ENCODE assay signal across 18 mouse cellular contexts in the genomic region with DNA sequence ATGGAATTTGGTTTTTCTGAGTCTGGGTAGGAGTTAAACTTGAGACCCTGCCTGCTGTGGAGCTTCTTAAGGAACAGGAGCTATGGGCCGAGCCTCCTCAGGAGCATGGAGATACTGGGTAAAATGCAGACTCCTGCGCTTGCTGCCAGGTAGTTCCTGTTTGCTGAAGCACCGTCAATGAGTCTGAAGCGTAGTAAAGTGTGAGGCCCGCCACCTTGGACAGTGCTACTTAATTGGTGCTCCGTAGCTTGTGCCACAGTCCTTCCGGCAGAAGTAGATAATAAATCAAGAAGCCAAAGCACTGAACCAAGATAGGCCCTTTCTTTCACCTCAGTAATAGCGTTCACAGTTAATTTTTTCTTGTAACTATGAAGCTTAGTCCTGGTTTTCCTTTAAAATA.
DNase-seq lines count a peak whose midpoint lies in the region; ATAC-seq and TF ChIP-seq lines count a peak whose summit lies in the region.
"Had no signal": no experiment of that assay in that cellular context is flagged by ENCODE, and none has a peak within 500 bp of the region (broad histone marks: within the 10 kb centered on the region; RNA-seq: fewer than 3 reads in every experiment).

No protein-coding gene starts in this region.

- H3K27ac ChIP-seq in kidney, adult 2 months (ENCODE audit: insufficient read depth, low read depth, low read length) = no peak overlapping the region
- H3K27ac ChIP-seq in liver, embryonic 13.5 days = no peak overlapping the region
- H3K27ac ChIP-seq in liver, postnatal 0 days (ENCODE audit: low read depth) = no peak overlapping the region
- H3K27ac ChIP-seq in intestine, embryonic 15.5 days = no peak overlapping the region
- H3K27ac ChIP-seq: embryonic facial prominence, embryonic 15.5 days; heart, embryonic 10.5 days; lung, embryonic 15.5 days; midbrain, embryonic 12.5 days had no signal

- TF ChIP-seq POLR2A in kidney, adult 2 months (IDR thresholded peaks at IDR 0.05; ENCODE audit: low read depth, low read length) = no peak

- no peak for TF ChIP-seq EP300 in liver, postnatal 0 days (IDR thresholded peaks at IDR 0.05; ENCODE audit: low read depth)

- H3K9ac ChIP-seq in liver, embryonic 13.5 days = no peak overlapping the region
- H3K9ac ChIP-seq in liver, postnatal 0 days (replicated peaks) = no peak overlapping the region
- no peak overlapping the region for H3K9ac ChIP-seq in intestine, embryonic 15.5 days
- H3K9ac ChIP-seq: embryonic facial prominence, embryonic 15.5 days; lung, embryonic 15.5 days; midbrain, embryonic 12.5 days had no signal

- 0 out of 2 replicates have a peak, but pooled peaks have one; percentile 11 for ATAC-seq in liver, embryonic 13.5 days (ENCODE audit: low read depth)
- ATAC-seq in liver, postnatal 0 days = no peak
- ATAC-seq in intestine, embryonic 15.5 days = peak; percentile 62
- 0 out of 2 replicates have a peak, but pooled peaks have one; percentile 30 for ATAC-seq in neutrophil, adult 5-6 weeks (ENCODE audit: extremely low read depth, insufficient number of reproducible peaks, low FRiP score, poor library complexity, severe bottlenecking)

- H3K4me1 ChIP-seq in kidney, adult 2 months (ENCODE audit: control insufficient read depth, insufficient read depth, low read length) = peaks cover 17% of the 10 kb centered on the region
- peaks cover 17% of the 10 kb centered on the region for H3K4me1 ChIP-seq in liver, embryonic 13.5 days (replicated peaks)
- peaks cover 14% of the 10 kb centered on the region for H3K4me1 ChIP-seq in liver, postnatal 0 days (ENCODE audit: insufficient read depth)
- no peaks in the 10 kb centered on the region for H3K4me1 ChIP-seq in intestine, embryonic 15.5 days (replicated peaks)
- H3K4me1 ChIP-seq: embryonic facial prominence, embryonic 15.5 days had no signal

- TF ChIP-seq CTCF in kidney, adult 2 months (conservative IDR thresholded peaks at IDR 0.05; ENCODE audit: insufficient read depth, insufficient read length, low read depth, low read length) = no peak
- no peak for TF ChIP-seq CTCF in liver, postnatal 0 days (IDR thresholded peaks at IDR 0.05; ENCODE audit: low read depth)

- WGBS in kidney, adult 2 months = 46% methylated on average over 8 of the region's 8 CpGs
- WGBS in liver, embryonic 13.5 days (ENCODE audit: insufficient replicate concordance) = 53% methylated on average over 8 of the region's 8 CpGs
- WGBS in liver, postnatal 0 days (ENCODE audit: insufficient replicate concordance) = 55% methylated on average over 8 of the region's 8 CpGs
- 58% methylated on average over 8 of the region's 8 CpGs for WGBS in intestine, embryonic 15.5 days

- H3K9me3 ChIP-seq in liver, embryonic 13.5 days (replicated peaks) = no peaks in the 10 kb centered on the region
- no peaks in the 10 kb centered on the region for H3K9me3 ChIP-seq in liver, postnatal 0 days (ENCODE audit: low read length)
- no peaks in the 10 kb centered on the region for H3K9me3 ChIP-seq in intestine, embryonic 15.5 days
- H3K9me3 ChIP-seq: embryonic facial prominence, embryonic 15.5 days; heart, embryonic 10.5 days; lung, embryonic 15.5 days; midbrain, embryonic 12.5 days had no signal

- intact Hi-C loops in left cerebral cortex, postnatal 10 days (cut with DNase I) = no loop called here

- no peaks in the 10 kb centered on the region for H3K36me3 ChIP-seq in kidney, adult 2 months (ENCODE audit: control insufficient read depth, insufficient read depth, low read length)
- H3K36me3 ChIP-seq in liver, embryonic 13.5 days = peaks cover 12% of the 10 kb centered on the region
- H3K36me3 ChIP-seq in liver, postnatal 0 days (replicated peaks; ENCODE audit: insufficient read depth, low read length) = no peaks in the 10 kb centered on the region
- no peaks in the 10 kb centered on the region for H3K36me3 ChIP-seq in intestine, embryonic 15.5 days

- H3K4me3 ChIP-seq in kidney, adult 2 months (ENCODE audit: insufficient read depth, low read depth, low read length) = no peak overlapping the region
- H3K4me3 ChIP-seq in liver, embryonic 13.5 days (replicated peaks) = no peak overlapping the region
- H3K4me3 ChIP-seq in liver, postnatal 0 days (ENCODE audit: low read depth, low read length) = no peak overlapping the region
- H3K4me3 ChIP-seq in intestine, embryonic 15.5 days (replicated peaks) = no peak overlapping the region
- H3K4me3 ChIP-seq: embryonic facial prominence, embryonic 15.5 days; heart, embryonic 10.5 days; lung, embryonic 15.5 days; midbrain, embryonic 12.5 days had no signal

- H3K4me2 ChIP-seq in liver, embryonic 13.5 days = no peak overlapping the region
- no peak overlapping the region for H3K4me2 ChIP-seq in liver, postnatal 0 days (ENCODE audit: low read depth, low read length)
- H3K4me2 ChIP-seq in intestine, embryonic 15.5 days (replicated peaks) = no peak overlapping the region
- H3K4me2 ChIP-seq: embryonic facial prominence, embryonic 15.5 days; lung, embryonic 15.5 days; midbrain, embryonic 12.5 days had no signal

- DNase-seq in kidney, adult 2 months = peak; percentile 28
- no peak for DNase-seq in kidney, adult 18-20 months
- no peak for DNase-seq in liver, embryonic 13.5 days
- no peak for DNase-seq in liver, postnatal 0 days
- DNase-seq in frontal cortex, adult 2 months (ENCODE audit: extremely low spot score in 1 of 2, low spot score in 1 of 2) = no peak
- no peak for DNase-seq in left cerebral cortex, postnatal 10 days (ENCODE audit: extremely low spot score in 1 of 2, low spot score in 2 of 2)
- DNase-seq: adrenal gland, postnatal 36 days; cerebellum, adult 11-12 months; cerebellum, postnatal 14 days; gastrocnemius, postnatal 14 days; lung, postnatal 4 days had no signal

- H3K27me3 ChIP-seq in kidney, adult 2 months (replicated peaks; ENCODE audit: control insufficient read depth, insufficient read depth, low read length) = no peaks in the 10 kb centered on the region
- H3K27me3 ChIP-seq in liver, embryonic 13.5 days = no peaks in the 10 kb centered on the region
- no peaks in the 10 kb centered on the region for H3K27me3 ChIP-seq in liver, postnatal 0 days (ENCODE audit: insufficient read depth, low read length)
- H3K27me3 ChIP-seq in intestine, embryonic 15.5 days (replicated peaks) = no peaks in the 10 kb centered on the region
- H3K27me3 ChIP-seq: CH12.LX; embryonic facial prominence, embryonic 15.5 days; lung, embryonic 15.5 days; midbrain, embryonic 12.5 days had no signal
